Mouse (Mus musculus): ENCODE measurements around the gene Tma7.

DNA sequence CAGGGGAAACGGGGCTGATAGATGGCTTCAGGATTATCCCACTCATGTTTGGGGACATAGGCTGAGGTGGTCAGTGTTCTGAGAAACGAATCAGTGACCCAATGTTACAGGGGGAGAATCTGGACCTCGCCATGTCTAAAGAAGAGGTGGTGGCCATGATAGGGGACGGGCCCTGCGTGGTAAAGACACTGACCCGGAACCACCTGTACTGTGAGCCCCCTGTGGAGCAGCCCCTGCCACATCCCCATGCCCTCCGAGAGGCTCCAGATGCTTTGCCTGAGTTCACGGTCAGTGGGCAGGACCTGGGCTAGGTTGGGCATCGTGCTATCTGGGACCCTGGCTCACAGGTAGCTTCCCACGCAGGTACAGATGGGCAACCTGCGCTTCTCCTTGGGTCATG, 27.9 kb upstream of the Tma7 start:
- no peak for TF ChIP-seq CTCF (IDR thresholded peaks at IDR 0.05; ENCODE audit: insufficient read depth, low read depth, low read length)
- TF ChIP-seq POLR2A (IDR thresholded peaks at IDR 0.05; ENCODE audit: insufficient read depth, low read depth, low read length) = no peak
